Mouse (Mus musculus) left cerebral cortex, postnatal 36 days (tissue): Measurements from ENCODE around the gene Ak4. TPM values are rescaled to one million over a fixed set of nuclear protein-coding genes. Genes with fewer than 3 reads are reported as not detected.

ENCODE experiments used
- DNase-seq, 2 experiments: peaks; one replicate each; pipeline ENCODE4 v3.0.0; 2021 to 2022; ENCODE audit warnings: low spot score in 2 of 2, mixed read lengths in 1 of 2
- intact Hi-C: fragments of 180-260 bp; cut with DNase I; formaldehyde crosslinking; loops from one replicate; pipeline ENCODE4 v1.15.1; 2025
- total RNA-seq, 2 experiments: library from RNA; stranded (reverse); gene quantifications; 2 replicates each; pipeline ENCODE4 v1.2.3; 2021

Gene Ak4
- total RNA-seq, 2 experiments from 2014 or later = 34.2 to 40.7 TPM

- DNase-seq = peak; percentile 83 to 87
- intact Hi-C loops = loop anchor here (5.0 kb wide), 1 partner anchor 33 kb away; the partner anchor contains the start of gene Ak4
Observed at GRCm38 (mm10) chr4:101450150-101450780, 31.2 kb downstream of the Ak4 start.

DNA sequence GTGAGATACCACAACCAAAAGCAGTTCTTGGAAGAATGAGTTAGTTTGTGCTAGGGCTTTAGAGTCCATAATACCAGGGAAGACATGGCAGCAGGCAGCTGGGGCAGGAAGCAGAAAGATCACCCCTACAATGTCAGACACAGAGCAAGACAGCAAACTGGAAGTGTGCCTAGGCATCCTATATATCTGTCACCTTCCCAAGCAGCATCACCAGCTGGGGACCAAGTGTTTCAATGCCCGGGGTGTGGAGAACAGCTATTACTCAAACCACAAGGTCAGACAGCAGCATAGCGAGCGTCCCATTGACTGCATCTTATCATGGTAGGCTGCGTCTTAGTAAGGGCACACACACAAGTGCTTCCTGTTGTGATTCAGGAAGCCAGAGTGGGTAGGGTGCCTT, 32.0 kb downstream of the Ak4 start:
- intact Hi-C loops = loop anchor here (1.0 to 5.0 kb wide), 2 partner anchors 34 to 95 kb away; partner anchors contain the start of gene Ak4
- no peak for DNase-seq

DNA sequence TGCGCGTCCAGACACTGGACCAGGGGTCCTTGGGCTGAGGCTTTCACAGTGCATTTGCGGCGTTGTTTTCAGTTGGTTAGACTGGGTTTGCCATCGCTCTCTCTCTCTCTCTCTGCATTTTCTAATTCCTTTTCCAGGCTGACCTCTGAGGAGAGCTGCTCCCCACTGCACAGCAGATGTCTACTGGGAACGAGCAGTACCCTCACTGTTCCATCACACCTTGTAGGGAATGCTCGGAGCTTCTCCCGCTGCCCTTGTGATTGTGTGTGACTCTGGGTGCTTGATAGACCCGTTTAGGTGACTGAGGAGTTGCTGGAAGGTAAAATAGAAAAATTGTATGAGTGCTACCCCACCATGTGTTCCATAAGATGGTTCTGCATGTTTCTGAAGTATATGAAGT, 33.8 kb downstream of the Ak4 start:
- no peak for DNase-seq
- intact Hi-C loops = loop anchor here (5.0 kb wide), 1 partner anchor 36 kb away; the partner anchor contains the start of gene Ak4

- intact Hi-C loops = no loop called here
- no peak for DNase-seq
Observed at GRCm38 (mm10) chr4:101457176-101457575, 38.1 kb downstream of the Ak4 start.

DNA sequence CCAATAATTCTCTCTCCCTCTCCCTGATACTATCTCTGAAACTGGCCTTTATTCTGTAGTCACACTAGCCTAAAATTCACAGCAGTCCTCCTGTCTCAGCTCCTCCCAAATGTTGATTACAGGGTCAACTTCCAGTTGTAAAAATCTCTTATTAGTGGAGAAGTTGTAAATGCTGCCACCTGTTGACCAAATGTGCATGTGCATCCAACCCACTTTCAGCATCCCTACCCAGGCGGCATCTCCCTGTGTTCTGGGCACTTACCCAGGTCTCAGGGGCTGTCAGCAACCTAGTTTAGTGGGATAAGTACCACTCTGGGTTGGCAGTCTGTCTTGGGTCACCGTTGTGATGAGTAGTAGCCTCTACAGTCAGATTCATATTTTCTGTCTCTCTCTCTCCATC, 39.3 kb downstream of the Ak4 start:
- intact Hi-C loops = loop anchor here (2.0 kb wide), 1 partner anchor 68 kb away; no protein-coding TSS in a partner anchor
- DNase-seq = peak; percentile 30 to 46

DNA sequence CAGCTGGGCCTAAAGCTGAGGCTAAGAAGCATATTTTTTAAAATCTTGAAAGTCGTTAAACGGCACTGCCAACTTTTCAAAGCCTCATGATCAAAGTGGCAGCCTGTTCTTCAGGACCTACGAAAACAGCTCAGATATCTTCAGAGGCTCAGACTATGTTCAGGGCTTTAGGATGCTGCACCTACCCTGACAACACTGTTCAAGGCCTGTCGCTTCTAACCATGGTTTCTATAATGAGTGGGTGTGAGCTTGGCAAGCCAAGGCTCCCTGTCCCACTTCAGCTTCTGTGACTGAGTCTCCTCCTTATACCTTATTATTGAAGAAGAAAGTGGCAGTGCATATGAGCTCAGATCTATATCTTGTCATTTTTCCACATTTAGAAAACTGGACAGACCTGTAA, 40.3 kb downstream of the Ak4 start:
- intact Hi-C loops = loop anchor here (2.0 kb wide), 1 partner anchor 69 kb away; no protein-coding TSS in a partner anchor
- DNase-seq = no peak

- no peak for DNase-seq
- intact Hi-C loops = no loop called here
Observed at GRCm38 (mm10) chr4:101460114-101460513, 41.0 kb downstream of the Ak4 start.

GRCm38 (mm10) chr4:101462065-101462464, 43.0 kb downstream of the Ak4 start:
- DNase-seq = no peak

DNA sequence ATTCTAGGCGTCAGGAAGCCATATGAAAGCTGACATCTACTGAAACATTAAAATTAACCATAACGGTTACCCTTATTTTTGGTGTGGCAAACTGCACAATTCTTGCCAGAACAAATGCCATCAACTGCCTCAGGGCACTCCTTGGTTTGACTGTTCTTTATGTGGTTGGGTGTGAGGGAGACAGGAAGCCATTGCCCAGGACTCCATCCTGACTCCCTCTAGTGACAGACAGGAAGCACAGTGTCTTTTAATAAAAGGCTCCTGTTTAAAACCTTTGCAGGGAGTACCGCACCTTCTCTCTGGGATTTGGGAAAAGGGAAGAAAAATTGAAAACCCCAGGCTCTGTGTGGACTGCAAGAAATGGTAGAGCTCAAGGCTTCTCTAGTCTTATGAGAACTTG, 47.2 kb downstream of the Ak4 start:
- DNase-seq = no peak
- intact Hi-C loops = no loop called here

More at GRCm38 (mm10) chr4:101462065-101462464, 43.0 kb downstream of the Ak4 start:
- intact Hi-C loops = no loop called here

GRCm38 (mm10) chr4:101469242-101469641, 50.2 kb downstream of the Ak4 start:
- DNase-seq = no peak
- intact Hi-C loops = no loop called here

DNA sequence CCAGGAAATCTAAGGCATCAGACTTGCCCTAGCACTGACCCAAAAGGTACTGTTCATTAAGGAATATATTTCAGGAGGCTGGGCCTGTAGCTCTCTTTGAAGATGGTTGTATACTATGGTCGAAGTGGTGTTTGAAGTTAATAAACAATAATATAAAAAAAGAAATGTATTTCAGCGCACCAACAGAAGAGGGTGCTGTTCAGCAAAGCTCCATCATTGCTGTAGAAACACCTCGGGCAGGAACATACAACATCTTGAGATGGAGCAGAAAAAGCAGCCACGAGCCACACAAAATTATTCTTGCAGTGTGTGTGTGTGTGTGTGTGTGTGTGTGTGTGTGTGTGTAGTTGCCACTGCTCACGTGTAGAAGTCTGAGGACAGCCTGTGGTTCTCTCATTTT, 51.5 kb downstream of the Ak4 start:
- intact Hi-C loops = loop anchor here (5.0 kb wide), 1 partner anchor 527 kb away; no protein-coding TSS in a partner anchor
- no peak for DNase-seq

DNA sequence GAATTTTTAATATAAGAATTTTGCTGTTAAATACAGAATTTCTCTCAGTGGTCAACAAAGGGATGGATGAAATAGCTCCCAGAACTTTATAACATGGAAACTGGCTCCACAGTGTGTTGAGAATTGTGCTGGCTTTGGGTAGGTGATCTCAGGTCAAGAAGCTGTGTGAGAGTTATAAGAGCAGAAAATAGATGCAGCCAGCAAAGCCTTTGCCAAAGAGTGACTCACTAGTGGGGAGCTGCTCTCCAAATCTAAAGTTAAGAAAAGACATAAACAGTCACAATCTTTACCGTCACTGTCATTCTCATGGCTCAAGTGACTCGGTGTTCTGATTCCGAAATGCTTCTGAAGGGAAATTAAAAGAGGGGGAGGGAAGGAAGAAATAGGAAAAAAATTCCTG, 53.7 kb downstream of the Ak4 start:
- intact Hi-C loops = loop anchor here (5.0 kb wide), 1 partner anchor 525 kb away; no protein-coding TSS in a partner anchor
- DNase-seq = no peak

- intact Hi-C loops = no loop called here
- no peak for DNase-seq
Observed at GRCm38 (mm10) chr4:101490320-101490917, 71.3 kb downstream of the Ak4 start.

- no peak for DNase-seq
- intact Hi-C loops = no loop called here
Observed at GRCm38 (mm10) chr4:101491704-101492103, 72.6 kb downstream of the Ak4 start.

- DNase-seq = no peak
- intact Hi-C loops = no loop called here
Observed at GRCm38 (mm10) chr4:101493611-101494197, 74.6 kb downstream of the Ak4 start.

DNA sequence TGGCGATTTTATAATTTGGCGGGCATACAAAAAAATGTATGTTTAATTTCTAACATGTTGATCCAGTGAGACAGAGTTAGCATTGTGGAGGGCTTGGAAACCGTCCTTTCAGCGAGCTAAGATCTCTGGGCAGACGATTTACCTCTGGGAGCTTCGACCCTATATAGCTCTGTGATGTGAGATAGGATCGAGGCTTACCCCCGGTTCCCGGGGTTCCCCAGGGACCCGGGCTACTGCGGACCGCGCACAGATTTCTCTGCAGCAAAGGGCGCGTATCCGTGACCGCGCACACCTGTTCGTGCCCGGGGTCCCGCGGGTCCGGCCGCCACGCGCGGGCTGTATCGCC, 77.1 kb downstream of the Ak4 start:
- no peak for DNase-seq
- intact Hi-C loops = no loop called here

- peak in 1 of 2 experiments; percentile 55 for DNase-seq
- intact Hi-C loops = no loop called here
Observed at GRCm38 (mm10) chr4:101496534-101497237, 77.6 kb downstream of the Ak4 start, which contains the start of gene Dnajc6. Dnajc6 (plus strand) TSS chr4:101496648.

GRCm38 (mm10) chr4:101497336-101497735, 78.3 kb downstream of the Ak4 start:
- intact Hi-C loops = no loop called here
- DNase-seq = peak in 1 of 2 experiments; percentile 19

DNA sequence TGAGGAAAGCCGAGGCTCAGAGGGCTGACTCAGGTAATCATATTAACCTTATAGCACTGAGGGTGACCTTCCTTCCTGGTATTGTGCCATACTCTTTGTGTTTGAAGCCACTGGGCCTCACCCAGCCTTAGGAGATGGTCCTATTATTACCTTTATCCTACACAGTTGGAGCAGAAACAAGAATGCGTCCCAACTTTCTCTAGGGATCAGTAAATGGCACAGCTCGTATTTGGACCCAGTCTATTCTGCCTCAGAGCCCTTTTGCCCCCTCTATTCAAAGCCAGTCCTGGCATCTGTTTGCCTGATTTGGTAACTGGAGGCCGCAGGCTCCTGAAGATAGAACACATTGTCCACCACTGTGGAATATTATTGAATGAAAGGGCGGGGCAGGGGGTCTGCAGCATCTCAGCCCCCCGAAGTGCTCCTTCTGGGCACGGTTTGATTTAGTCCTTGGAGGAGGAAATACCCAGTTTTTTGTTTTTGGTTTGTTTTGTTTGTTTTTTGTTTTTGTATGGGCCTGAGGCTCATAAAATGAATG, 85.5 kb downstream of the Ak4 start:
- intact Hi-C loops = loop anchor here (5.0 to 10.0 kb wide), 3 partner anchors 110 to 147 kb away; partner anchors contain the start of gene Leprot
- DNase-seq = no peak

GRCm38 (mm10) chr4:101505966-101506365, 86.9 kb downstream of the Ak4 start:
- intact Hi-C loops = loop anchor here (5.0 to 10.0 kb wide), 3 partner anchors 109 to 149 kb away; partner anchors contain the start of gene Leprot
- no peak for DNase-seq
